Mouse (Mus musculus): ENCODE results near the gene Map3k21. TPM values are rescaled to one million over a fixed set of nuclear protein-coding genes. Genes with fewer than 3 reads are reported as not detected.

The Map3k21 gene
- polyA plus RNA-seq, 1 experiment, result not detected

DNA sequence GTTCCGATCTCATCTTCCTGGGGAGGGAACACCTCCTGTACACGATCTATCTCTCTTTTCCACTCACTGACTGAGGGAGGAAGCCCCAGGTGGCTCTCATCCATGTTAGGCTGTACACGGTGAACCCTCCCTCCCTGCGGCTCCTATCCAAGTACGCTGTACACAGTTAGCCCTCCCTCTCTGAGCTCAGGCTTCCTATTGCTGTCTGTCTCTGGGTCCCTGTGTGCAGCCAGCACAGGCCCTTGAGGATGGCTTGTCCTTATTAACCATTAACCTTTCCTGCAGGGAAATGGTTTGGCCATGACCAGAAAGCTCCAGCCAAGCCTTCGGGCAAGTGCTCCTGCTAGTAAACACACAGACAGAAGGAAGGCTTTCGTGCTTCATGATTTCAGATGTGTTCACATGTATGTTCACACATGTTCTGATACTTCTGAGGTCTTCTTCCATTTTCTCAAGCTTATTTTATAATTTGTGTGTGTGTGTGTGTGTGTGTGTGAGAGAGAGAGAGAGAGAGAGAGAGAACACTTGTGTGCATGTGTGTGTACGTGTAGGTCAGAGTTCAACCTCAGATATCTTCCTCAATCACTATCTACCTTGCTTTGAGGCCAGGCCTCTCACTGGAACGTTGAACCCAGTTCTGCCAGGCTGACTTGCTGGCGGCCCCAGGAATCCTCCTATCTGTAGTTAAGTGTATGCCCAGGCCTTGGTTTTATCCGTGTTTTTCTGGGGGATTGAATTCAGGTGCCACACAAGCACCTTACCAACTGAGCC lies 20.2 kb downstream of the Map3k21 start:
- no peaks in the 10 kb centered on the region for H3K27me3 ChIP-seq (ENCODE audit: control insufficient read depth, insufficient read depth, insufficient read length)
- H3K36me3 ChIP-seq (ENCODE audit: control insufficient read depth, insufficient read depth), result no peaks in the 10 kb centered on the region
- H3K4me2 ChIP-seq (ENCODE audit: low read depth), result no peak overlapping the region
- no peak overlapping the region for H3K4me3 ChIP-seq
- no peaks in the 10 kb centered on the region for H3K79me2 ChIP-seq (ENCODE audit: control insufficient read depth, insufficient read depth)
- TF ChIP-seq MAX (IDR thresholded peaks at IDR 0.05; ENCODE audit: low read depth) (no peak), MYOG (IDR thresholded peaks at IDR 0.05; ENCODE audit: control insufficient read depth in 1 of 3, insufficient read depth in 1 of 3, insufficient read length in 2 of 3, low read depth in 2 of 3) (no peak), CEBPB (IDR thresholded peaks at IDR 0.05; ENCODE audit: insufficient read depth, poor library complexity, severe bottlenecking) (no peak), POLR2AphosphoS2 (IDR thresholded peaks at IDR 0.05; ENCODE audit: insufficient read length, low read depth) (no peak)
- H3ac ChIP-seq (ENCODE audit: control insufficient read depth, insufficient read length), result no peak overlapping the region

DNA sequence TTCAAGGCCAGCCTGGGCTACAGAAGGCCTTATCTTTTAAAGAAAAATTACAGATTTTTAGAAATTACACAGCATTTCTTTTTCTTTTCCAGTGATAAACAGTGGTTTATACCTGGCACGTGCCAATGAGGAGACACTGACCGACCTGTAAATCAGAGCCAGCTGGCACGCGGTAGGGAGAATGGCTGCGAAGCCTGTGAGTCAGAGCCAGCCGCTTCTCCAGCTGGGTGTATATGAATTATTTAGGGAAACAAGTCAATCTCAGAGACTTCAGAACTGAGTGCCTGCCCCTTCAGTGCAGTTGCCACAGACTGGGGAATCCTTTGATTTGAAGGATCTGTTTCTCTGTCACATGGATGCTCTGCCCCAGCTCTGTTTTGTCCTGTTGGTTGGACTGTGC lies 21.6 kb downstream of the Map3k21 start:
- H3K27me3 ChIP-seq (ENCODE audit: control insufficient read depth, insufficient read depth, insufficient read length), result peaks cover under 1% of the 10 kb centered on the region
- H3K4me2 ChIP-seq (ENCODE audit: low read depth), result no peak overlapping the region
- no peaks in the 10 kb centered on the region for H3K79me2 ChIP-seq (ENCODE audit: control insufficient read depth, insufficient read depth)
- no peak for TF ChIP-seq POLR2AphosphoS2 (IDR thresholded peaks at IDR 0.05; ENCODE audit: insufficient read length, low read depth)
- no peak for TF ChIP-seq MAX (IDR thresholded peaks at IDR 0.05; ENCODE audit: low read depth)
- no peak for TF ChIP-seq TCF3 (IDR thresholded peaks at IDR 0.05; ENCODE audit: insufficient read length, low read depth)
- no peak for TF ChIP-seq POLR2A (IDR thresholded peaks at IDR 0.05; ENCODE audit: insufficient read length, low read depth)
- no peak for TF ChIP-seq CEBPB (IDR thresholded peaks at IDR 0.05; ENCODE audit: insufficient read depth, poor library complexity, severe bottlenecking)
- no peak for TF ChIP-seq SRF (IDR thresholded peaks at IDR 0.05; ENCODE audit: control insufficient read depth, insufficient read length, low read depth)
- no peak for TF ChIP-seq MYOG (IDR thresholded peaks at IDR 0.05; ENCODE audit: control insufficient read depth in 1 of 3, insufficient read depth in 1 of 3, insufficient read length in 2 of 3, low read depth in 2 of 3)
- no peak for TF ChIP-seq E2F4 (IDR thresholded peaks at IDR 0.05; ENCODE audit: insufficient read depth)
- TF ChIP-seq TCF12 (IDR thresholded peaks at IDR 0.05; ENCODE audit: insufficient read depth, poor library complexity, severe bottlenecking), result no peak
- TF ChIP-seq MYOD1 (IDR thresholded peaks at IDR 0.05; ENCODE audit: control insufficient read depth in 1 of 3, insufficient read length in 2 of 3, low read depth in 2 of 3), result no peak
- no peak for TF ChIP-seq REST (IDR thresholded peaks at IDR 0.05; ENCODE audit: insufficient read depth, insufficient read length)
- TF ChIP-seq USF1 (IDR thresholded peaks at IDR 0.05; ENCODE audit: low read depth), result no peak
- no peak overlapping the region for H3ac ChIP-seq (ENCODE audit: control insufficient read depth, insufficient read length)
- no peaks in the 10 kb centered on the region for H3K36me3 ChIP-seq (ENCODE audit: control insufficient read depth, insufficient read depth)
- H3K4me3 ChIP-seq, result no peak overlapping the region

DNA sequence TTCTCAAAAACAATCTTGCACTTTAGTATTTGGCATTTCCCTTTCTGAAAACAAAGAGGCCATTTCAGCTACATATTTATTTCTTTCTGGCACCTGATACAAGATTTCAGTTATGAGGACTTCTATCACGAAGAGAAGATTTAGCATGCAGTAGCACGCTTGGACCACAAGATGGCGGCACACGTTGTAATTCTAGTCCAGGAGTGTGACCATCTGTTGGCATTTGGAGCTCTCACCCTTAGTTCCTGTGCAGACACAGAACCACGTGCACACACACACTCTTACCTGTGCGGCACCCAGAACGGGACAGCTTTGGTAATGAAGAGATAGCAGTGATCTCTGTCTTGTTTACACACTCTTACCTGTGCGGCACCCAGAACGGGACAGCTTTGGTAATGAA lies 25.4 kb downstream of the Map3k21 start:
- TF ChIP-seq MYOG (IDR thresholded peaks at IDR 0.05; ENCODE audit: control insufficient read depth in 1 of 3, insufficient read depth in 1 of 3, insufficient read length in 2 of 3, low read depth in 2 of 3) (no peak), MYOD1 (IDR thresholded peaks at IDR 0.05; ENCODE audit: control insufficient read depth in 1 of 3, insufficient read length in 2 of 3, low read depth in 2 of 3) (no peak), REST (IDR thresholded peaks at IDR 0.05; ENCODE audit: insufficient read depth, insufficient read length) (no peak), MAX (IDR thresholded peaks at IDR 0.05; ENCODE audit: low read depth) (no peak)

DNA sequence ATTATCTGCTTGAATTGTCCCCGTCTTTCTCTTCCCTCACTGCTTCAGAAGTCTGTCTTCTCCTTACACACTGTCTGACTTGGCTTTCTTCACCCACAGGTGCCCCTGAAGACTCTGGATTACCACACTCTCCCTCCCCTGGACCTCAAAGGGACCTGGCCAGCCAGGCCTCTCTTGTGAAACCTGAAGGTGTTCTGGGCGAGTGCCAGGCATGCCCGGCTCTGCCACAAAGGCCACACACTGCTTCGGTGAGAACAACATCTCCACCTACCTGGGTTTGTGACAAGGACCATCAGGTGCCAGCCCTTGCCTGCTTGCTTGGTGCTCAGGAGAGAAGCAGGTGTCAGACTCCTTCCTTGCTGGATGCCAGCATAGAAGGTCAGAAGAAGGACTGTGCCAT lies 34.3 kb downstream of the Map3k21 start:
- no peak overlapping the region for H3K4me2 ChIP-seq (ENCODE audit: low read depth)
- H3K4me3 ChIP-seq, result no peak overlapping the region
- H3K79me2 ChIP-seq (ENCODE audit: control insufficient read depth, insufficient read depth), result no peaks in the 10 kb centered on the region
- TF ChIP-seq USF1 (IDR thresholded peaks at IDR 0.05; ENCODE audit: low read depth) (no peak), MAX (IDR thresholded peaks at IDR 0.05; ENCODE audit: low read depth) (no peak), SRF (IDR thresholded peaks at IDR 0.05; ENCODE audit: control insufficient read depth, insufficient read length, low read depth) (no peak), E2F4 (IDR thresholded peaks at IDR 0.05; ENCODE audit: insufficient read depth) (no peak), CEBPB (IDR thresholded peaks at IDR 0.05; ENCODE audit: insufficient read depth, poor library complexity, severe bottlenecking) (no peak), TCF12 (IDR thresholded peaks at IDR 0.05; ENCODE audit: insufficient read depth, poor library complexity, severe bottlenecking) (no peak), REST (IDR thresholded peaks at IDR 0.05; ENCODE audit: insufficient read depth, insufficient read length) (no peak), MYOD1 (IDR thresholded peaks at IDR 0.05; ENCODE audit: control insufficient read depth in 1 of 3, insufficient read length in 2 of 3, low read depth in 2 of 3) (no peak), POLR2AphosphoS2 (IDR thresholded peaks at IDR 0.05; ENCODE audit: insufficient read length, low read depth) (no peak), POLR2A (IDR thresholded peaks at IDR 0.05; ENCODE audit: insufficient read length, low read depth) (no peak)
- no peak overlapping the region for H3ac ChIP-seq (ENCODE audit: control insufficient read depth, insufficient read length)
- peaks cover 34% of the 10 kb centered on the region for H3K27me3 ChIP-seq (ENCODE audit: control insufficient read depth, insufficient read depth, insufficient read length)
- no peaks in the 10 kb centered on the region for H3K36me3 ChIP-seq (ENCODE audit: control insufficient read depth, insufficient read depth)

More for the DNA sequence above, 25.4 kb downstream of the Map3k21 start:
- Histone ChIP-seq H3K4me3 (no peak overlapping the region), H3K36me3 (ENCODE audit: control insufficient read depth, insufficient read depth) (no peaks in the 10 kb centered on the region), H3K4me2 (ENCODE audit: low read depth) (no peak overlapping the region), H3ac (ENCODE audit: control insufficient read depth, insufficient read length) (no peak overlapping the region), H3K27me3 (ENCODE audit: control insufficient read depth, insufficient read depth, insufficient read length) (peaks cover 25% of the 10 kb centered on the region), H3K79me2 (ENCODE audit: control insufficient read depth, insufficient read depth) (no peaks in the 10 kb centered on the region)

DNA sequence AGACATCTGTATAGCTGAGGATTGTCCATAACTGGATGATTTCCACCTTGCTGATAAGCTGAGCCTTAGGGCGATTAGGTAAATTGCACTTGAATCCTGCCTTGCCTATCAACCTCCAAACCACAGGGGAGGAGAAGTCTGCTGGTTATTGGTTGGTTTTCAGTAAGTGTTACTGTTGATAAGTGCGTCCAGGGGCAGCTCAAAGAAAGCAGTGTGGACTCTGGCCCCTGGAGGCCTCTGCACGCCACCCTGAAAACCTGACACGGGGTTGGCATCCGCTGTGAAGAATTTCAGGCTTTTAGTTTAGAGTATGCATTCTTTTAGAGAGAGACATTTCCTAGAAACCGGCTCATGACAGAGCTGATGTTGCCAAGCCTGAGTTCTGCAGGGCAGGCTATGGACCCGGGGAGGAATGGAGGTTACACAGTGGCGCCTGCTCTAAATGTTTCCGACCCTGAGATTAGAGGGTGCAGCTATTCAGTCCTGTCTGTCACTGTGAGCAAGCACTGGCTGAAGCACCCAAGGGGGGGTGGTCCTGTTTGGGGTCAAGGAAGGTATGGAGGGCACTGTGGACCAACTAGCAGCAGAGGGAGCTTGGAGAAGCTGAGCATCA lies 38.6 kb downstream of the Map3k21 start:
- no peak for TF ChIP-seq SRF (IDR thresholded peaks at IDR 0.05; ENCODE audit: control insufficient read depth, insufficient read length, low read depth)
- TF ChIP-seq TCF3 (IDR thresholded peaks at IDR 0.05; ENCODE audit: insufficient read length, low read depth), result no peak
- no peak for TF ChIP-seq MAX (IDR thresholded peaks at IDR 0.05; ENCODE audit: low read depth)
- TF ChIP-seq E2F4 (IDR thresholded peaks at IDR 0.05; ENCODE audit: insufficient read depth), result no peak
- TF ChIP-seq MYOG (IDR thresholded peaks at IDR 0.05; ENCODE audit: control insufficient read depth in 1 of 3, insufficient read depth in 1 of 3, insufficient read length in 2 of 3, low read depth in 2 of 3), result no peak
- TF ChIP-seq MYOD1 (IDR thresholded peaks at IDR 0.05; ENCODE audit: control insufficient read depth in 1 of 3, insufficient read length in 2 of 3, low read depth in 2 of 3), result no peak
- TF ChIP-seq TCF12 (IDR thresholded peaks at IDR 0.05; ENCODE audit: insufficient read depth, poor library complexity, severe bottlenecking), result no peak
- no peak for TF ChIP-seq CEBPB (IDR thresholded peaks at IDR 0.05; ENCODE audit: insufficient read depth, poor library complexity, severe bottlenecking)
- no peak for TF ChIP-seq POLR2A (IDR thresholded peaks at IDR 0.05; ENCODE audit: insufficient read length, low read depth)
- no peak for TF ChIP-seq REST (IDR thresholded peaks at IDR 0.05; ENCODE audit: insufficient read depth, insufficient read length)
- TF ChIP-seq POLR2AphosphoS2 (IDR thresholded peaks at IDR 0.05; ENCODE audit: insufficient read length, low read depth), result no peak
- no peak for TF ChIP-seq USF1 (IDR thresholded peaks at IDR 0.05; ENCODE audit: low read depth)
- Histone ChIP-seq H3K27me3 (ENCODE audit: control insufficient read depth, insufficient read depth, insufficient read length) (peaks cover 19% of the 10 kb centered on the region), H3K79me2 (ENCODE audit: control insufficient read depth, insufficient read depth) (no peaks in the 10 kb centered on the region), H3K36me3 (ENCODE audit: control insufficient read depth, insufficient read depth) (no peaks in the 10 kb centered on the region), H3ac (ENCODE audit: control insufficient read depth, insufficient read length) (no peak overlapping the region), H3K4me2 (ENCODE audit: low read depth) (no peak overlapping the region), H3K4me3 (no peak overlapping the region)

Measured in myocyte (in vitro differentiated cells).